Mouse (Mus musculus) thymus, postnatal 4 days (tissue): Measurements from ENCODE around the gene 4933411K16Rik.

Source experiments
- DNase-seq: peaks from one replicate; pipeline ENCODE4 v3.0.0; 2021

4933411K16Rik gene

DNA sequence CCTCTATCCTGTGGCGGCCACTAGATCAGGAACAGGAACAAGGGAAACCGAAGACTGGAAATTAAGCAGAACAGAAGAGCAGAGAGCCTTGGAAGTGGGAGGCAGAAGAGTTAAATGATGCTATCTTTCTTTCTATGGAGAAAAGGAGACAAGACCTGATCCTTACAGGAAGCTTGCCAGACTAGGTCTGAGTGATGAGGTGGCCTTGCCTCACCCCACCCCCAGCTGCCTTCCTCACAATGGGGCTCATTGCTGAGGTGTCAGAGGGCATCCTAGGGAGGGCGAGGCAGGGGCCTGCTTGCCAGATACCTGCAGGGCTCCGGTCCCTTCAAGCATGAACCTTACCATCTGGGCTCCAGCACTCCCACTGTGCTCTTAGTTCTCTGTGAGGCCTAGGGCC, at the start of gene 4933411K16Rik:
4933411K16Rik (plus strand) TSS at position 301 of the 400 bp plus-strand sequence.
- no peak for DNase-seq

- no peak for DNase-seq
Observed at GRCm38 (mm10) chr19:42004258-42004657, 47.8 kb upstream of the 4933411K16Rik start.

GRCm38 (mm10) chr19:42005616-42006015, 46.4 kb upstream of the 4933411K16Rik start:
- DNase-seq = no peak

GRCm38 (mm10) chr19:42006568-42006967, 45.5 kb upstream of the 4933411K16Rik start:
- DNase-seq = no peak

DNA sequence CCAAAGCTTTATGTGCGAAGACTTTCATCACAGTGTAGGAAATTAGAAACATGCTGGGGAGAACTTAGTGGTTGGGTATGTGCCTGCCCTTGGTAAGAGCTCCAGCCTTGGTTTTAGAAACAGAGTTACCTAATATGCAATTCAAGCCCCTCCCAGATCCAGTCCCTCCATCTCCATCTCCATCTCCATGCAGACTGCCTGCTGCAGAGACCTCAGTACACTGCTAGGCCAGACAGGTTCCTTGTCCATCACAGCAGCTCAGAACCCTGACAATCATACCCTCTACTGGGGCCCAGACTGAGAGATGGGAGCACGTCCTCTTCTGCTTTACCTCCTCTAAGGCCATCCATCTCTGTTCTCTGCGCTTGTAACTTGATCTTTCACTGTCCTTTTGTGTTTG, 43.5 kb upstream of the 4933411K16Rik start:
- no peak for DNase-seq

GRCm38 (mm10) chr19:42009067-42009466, 43.0 kb upstream of the 4933411K16Rik start:
- DNase-seq = no peak

DNA sequence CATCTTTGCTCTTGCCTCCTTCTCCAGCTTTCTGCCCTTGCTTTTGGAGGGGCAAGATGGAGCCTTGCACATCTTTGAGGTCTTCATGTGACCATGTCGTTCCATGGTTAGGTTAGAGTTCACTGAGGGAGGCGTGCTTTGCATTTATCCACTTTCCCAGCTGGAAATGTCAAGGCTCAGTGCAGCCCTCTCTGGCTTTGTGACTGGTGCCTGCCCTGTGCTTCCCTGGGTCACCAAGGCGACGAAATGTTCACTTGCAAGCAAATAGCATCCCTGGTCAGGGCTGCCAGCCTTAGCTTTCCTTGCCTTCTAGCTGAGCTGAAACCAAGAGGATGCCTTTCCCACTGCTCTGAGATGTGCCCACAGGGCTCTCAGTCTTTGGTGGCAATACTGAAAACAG, 41.6 kb upstream of the 4933411K16Rik start:
- no peak for DNase-seq

GRCm38 (mm10) chr19:42011123-42011522, 40.9 kb upstream of the 4933411K16Rik start:
- DNase-seq = no peak

DNA sequence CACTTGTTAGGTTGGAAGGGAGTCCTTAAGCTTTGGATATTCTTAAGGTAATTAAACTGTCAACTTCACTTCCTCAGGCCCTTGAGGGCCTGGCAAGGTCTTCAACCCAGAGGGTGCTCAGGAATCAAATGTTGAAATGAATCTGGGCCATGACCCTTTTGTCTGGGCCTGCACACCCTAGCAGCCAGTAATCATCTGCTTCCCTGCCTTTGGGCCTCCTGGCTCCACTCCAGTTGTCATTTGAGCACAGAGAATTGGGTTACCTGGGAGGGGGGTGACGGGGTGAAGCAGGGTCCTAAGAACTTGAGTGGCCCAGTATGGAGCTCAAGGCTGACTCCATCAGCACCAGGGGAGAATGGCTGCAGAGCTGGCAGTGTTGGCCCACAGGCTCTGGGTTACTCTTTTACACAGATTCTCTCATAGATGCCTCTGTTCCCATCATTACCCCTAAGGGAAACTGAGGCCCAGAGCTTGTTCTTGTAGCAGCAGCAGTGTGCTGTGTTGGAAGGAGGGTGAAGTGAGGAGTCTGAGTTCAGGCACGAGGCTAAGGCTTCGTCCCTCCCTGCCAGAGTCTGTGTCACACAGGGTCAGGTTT, 37.7 kb upstream of the 4933411K16Rik start:
- no peak for DNase-seq

GRCm38 (mm10) chr19:42015001-42015400, 37.0 kb upstream of the 4933411K16Rik start:
- DNase-seq = no peak

GRCm38 (mm10) chr19:42016251-42016650, 35.8 kb upstream of the 4933411K16Rik start:
- no peak for DNase-seq

GRCm38 (mm10) chr19:42016840-42017239, 35.2 kb upstream of the 4933411K16Rik start:
- no peak for DNase-seq

DNA sequence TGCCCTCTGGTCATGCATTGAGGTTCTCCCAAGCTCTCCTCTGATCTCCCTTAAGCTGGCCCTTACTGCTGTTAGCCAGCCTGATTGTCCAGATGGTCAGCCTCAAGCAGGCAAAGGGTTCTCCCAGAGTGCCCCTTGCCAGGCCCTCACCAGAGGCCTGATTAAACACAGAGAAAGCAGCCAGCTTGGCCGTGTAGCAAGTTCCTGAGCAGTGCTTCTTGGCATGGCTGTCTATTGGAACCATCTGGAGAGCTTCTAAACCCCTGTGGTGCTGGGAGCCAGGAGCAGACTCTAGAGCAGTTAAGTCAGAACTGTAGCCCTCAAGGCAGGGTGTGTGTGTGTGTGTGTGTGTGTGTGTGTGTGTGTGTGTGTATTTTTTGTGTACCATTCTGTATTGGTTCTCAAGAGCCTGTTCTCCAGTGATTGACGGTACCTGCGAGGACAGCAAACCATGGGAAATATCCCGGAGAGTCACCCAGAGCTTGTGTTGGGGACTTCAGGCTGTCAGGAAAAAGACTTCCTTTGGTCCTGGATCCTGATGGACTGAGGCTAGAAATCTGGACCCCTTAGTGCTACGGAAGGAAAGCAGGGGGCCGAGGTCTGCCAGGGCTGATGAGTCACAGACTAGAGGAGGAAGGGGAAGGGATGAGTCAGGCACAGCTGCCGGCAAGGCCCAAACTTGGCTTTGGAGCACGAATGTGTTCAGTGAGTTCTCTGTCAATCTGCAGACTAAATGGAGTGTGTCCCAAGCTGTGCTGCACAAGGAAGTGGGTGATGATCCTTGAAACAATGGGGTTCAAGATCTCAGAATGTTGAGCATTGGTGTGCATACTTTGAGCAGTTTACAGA, 34.4 kb upstream of the 4933411K16Rik start:
- no peak for DNase-seq

DNA sequence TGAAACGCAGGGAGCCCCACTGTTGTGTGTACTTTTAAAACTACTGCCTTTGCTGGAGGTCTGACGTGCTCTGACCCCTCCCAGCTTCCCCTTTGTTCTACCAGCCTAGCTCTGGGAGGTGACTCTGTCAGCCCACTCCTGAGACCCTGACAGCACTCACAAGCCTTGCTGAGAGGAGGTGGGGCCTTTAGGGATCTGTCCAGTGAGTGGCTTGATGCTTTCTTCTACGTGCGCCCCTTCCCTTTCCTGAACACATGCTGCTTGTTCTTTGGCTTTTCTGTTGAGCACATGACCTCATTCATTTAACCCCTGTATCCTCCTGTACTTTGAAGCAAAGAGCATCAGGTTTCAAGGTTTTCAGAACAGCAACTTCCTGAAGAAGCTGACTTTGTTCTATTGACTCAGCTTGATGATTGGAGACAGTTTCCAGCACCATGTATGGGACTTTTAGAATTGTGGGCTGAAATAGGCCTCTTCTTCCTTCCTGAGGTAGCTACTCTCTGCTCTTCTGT, 33.0 kb upstream of the 4933411K16Rik start:
- peak; percentile 50 for DNase-seq

DNA sequence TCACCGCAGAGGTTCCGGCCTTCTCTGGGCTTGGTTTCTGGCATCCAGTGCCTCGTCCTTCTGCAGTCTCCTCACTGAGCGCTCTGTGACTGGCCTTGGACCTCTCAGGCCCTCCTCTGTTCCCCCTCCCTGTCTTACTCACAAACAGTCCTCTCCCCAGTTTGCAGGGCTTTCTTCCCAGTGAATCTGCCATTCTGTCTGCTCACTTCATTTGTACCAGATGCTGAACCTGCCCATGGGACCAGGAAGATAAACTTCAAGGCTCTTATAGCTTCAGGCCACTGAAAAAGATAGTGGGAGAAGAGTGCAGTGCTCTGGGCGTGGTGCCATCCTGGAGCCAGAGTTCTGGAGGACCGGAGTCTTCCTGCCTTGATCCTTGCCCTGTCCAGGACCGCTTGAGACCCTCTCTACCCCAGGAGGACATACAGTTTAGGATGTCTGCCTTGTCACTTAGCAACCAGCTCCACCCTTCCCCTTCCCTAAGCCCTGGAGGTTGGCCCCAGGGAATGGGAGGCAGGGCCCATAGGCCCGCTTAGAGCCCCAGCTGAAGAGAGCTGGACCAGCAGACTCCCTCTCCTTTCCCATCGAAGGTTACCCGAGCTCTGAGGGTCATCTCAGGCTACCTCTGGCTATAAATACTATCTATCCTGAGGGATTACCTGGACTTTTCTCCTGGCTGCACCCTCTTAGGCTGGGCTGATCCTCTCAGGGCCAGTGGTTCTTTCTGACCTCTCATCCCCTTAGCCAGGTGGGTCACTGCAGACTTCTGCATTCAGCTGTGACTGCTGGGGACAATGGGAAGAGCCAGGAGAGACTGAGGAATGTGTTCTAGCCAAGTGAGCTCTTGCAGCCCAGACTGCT, 30.1 kb upstream of the 4933411K16Rik start:
- no peak for DNase-seq

- no peak for DNase-seq
Observed at GRCm38 (mm10) chr19:42022542-42022848, 29.6 kb upstream of the 4933411K16Rik start.

- peak; percentile 86 for DNase-seq
Observed at GRCm38 (mm10) chr19:42026158-42026557, 25.9 kb upstream of the 4933411K16Rik start.

- no peak for DNase-seq
Observed at GRCm38 (mm10) chr19:42031112-42031511, 20.9 kb upstream of the 4933411K16Rik start.

- no peak for DNase-seq
Observed at GRCm38 (mm10) chr19:42033611-42034010, 18.4 kb upstream of the 4933411K16Rik start.

GRCm38 (mm10) chr19:42034146-42034775, 17.8 kb upstream of the 4933411K16Rik start:
- DNase-seq = peak; percentile 56

- no peak for DNase-seq
Observed at GRCm38 (mm10) chr19:42034881-42035455, 17.1 kb upstream of the 4933411K16Rik start.
